Mouse (Mus musculus): ENCODE data around the gene Pycard. TPM values are rescaled to one million over a fixed set of nuclear protein-coding genes. Genes with fewer than 3 reads are reported as not detected.

Gene Pycard
- total and polyA plus RNA-seq, 2 experiments from 2014 or later = 10.7 to 12.7 TPM

- H3K4me3 ChIP-seq (ENCODE audit: low read length) = no peak overlapping the region
- no peak overlapping the region for H3K27ac ChIP-seq
- H3K4me2 ChIP-seq (ENCODE audit: low read depth, low read length) = no peak overlapping the region
- H3K9ac ChIP-seq (replicated peaks; ENCODE audit: low read length) = no peak overlapping the region
- 86% methylated on average over 4 of the region's 4 CpGs for WGBS
- no peak for ATAC-seq
- H3K9me3 ChIP-seq (ENCODE audit: low read length) = no peaks in the 10 kb centered on the region
- no peak for TF ChIP-seq CTCF (IDR thresholded peaks at IDR 0.05; ENCODE audit: low read depth)
- no peaks in the 10 kb centered on the region for H3K4me1 ChIP-seq (ENCODE audit: insufficient read depth, low read length)
- DNase-seq (ENCODE audit: low spot score) = no peak
- no peaks in the 10 kb centered on the region for H3K27me3 ChIP-seq (ENCODE audit: insufficient read depth, low read length)
- no peaks in the 10 kb centered on the region for H3K36me3 ChIP-seq (ENCODE audit: insufficient read depth, low read length)
These were observed 31.7 kb upstream of the Pycard start for GRCm38 (mm10) chr7:128025381-128025780.

- DNase-seq (ENCODE audit: low spot score) (no peak), ATAC-seq (no peak)
- H3K4me2 ChIP-seq (ENCODE audit: low read depth, low read length) = no peak overlapping the region
- no peaks in the 10 kb centered on the region for H3K36me3 ChIP-seq (ENCODE audit: insufficient read depth, low read length)
- no peaks in the 10 kb centered on the region for H3K4me1 ChIP-seq (ENCODE audit: insufficient read depth, low read length)
- 90% methylated on average over 4 of the region's 4 CpGs for WGBS
- H3K27me3 ChIP-seq (ENCODE audit: insufficient read depth, low read length) = no peaks in the 10 kb centered on the region
- H3K9me3 ChIP-seq (ENCODE audit: low read length) = no peaks in the 10 kb centered on the region
- no peak overlapping the region for H3K4me3 ChIP-seq (ENCODE audit: low read length)
- H3K27ac ChIP-seq = no peak overlapping the region
- H3K9ac ChIP-seq (replicated peaks; ENCODE audit: low read length) = no peak overlapping the region
- TF ChIP-seq CTCF (IDR thresholded peaks at IDR 0.05; ENCODE audit: low read depth) = no peak
These were observed 31.3 kb upstream of the Pycard start for GRCm38 (mm10) chr7:128024932-128025331.

- Histone ChIP-seq H3K4me1 (ENCODE audit: insufficient read depth, low read length) (no peaks in the 10 kb centered on the region), H3K4me3 (ENCODE audit: low read length) (no peak overlapping the region), H3K4me2 (ENCODE audit: low read depth, low read length) (no peak overlapping the region), H3K27me3 (ENCODE audit: insufficient read depth, low read length) (no peaks in the 10 kb centered on the region), H3K9me3 (ENCODE audit: low read length) (no peaks in the 10 kb centered on the region), H3K27ac (no peak overlapping the region), H3K36me3 (ENCODE audit: insufficient read depth, low read length) (no peaks in the 10 kb centered on the region), H3K9ac (replicated peaks; ENCODE audit: low read length) (no peak overlapping the region)
- TF ChIP-seq CTCF (IDR thresholded peaks at IDR 0.05; ENCODE audit: low read depth) = no peak
- ATAC-seq (no peak), DNase-seq (ENCODE audit: low spot score) (no peak)
- 94% methylated on average over 9 of the region's 9 CpGs for whole genome bisulfite sequencing
These were observed 30.7 kb upstream of the Pycard start for GRCm38 (mm10) chr7:128024364-128024763.

- Histone ChIP-seq H3K9ac (replicated peaks; ENCODE audit: low read length) (no peak overlapping the region), H3K4me2 (ENCODE audit: low read depth, low read length) (no peak overlapping the region), H3K27me3 (ENCODE audit: insufficient read depth, low read length) (no peaks in the 10 kb centered on the region), H3K9me3 (ENCODE audit: low read length) (no peaks in the 10 kb centered on the region), H3K36me3 (ENCODE audit: insufficient read depth, low read length) (no peaks in the 10 kb centered on the region), H3K4me3 (ENCODE audit: low read length) (no peak overlapping the region), H3K27ac (no peak overlapping the region), H3K4me1 (ENCODE audit: insufficient read depth, low read length) (no peaks in the 10 kb centered on the region)
- ATAC-seq = no peak
- DNase-seq (ENCODE audit: low spot score) = no peak
- no peak for TF ChIP-seq CTCF (IDR thresholded peaks at IDR 0.05; ENCODE audit: low read depth)
- WGBS = 92% methylated on average over 4 of the region's 4 CpGs
These were observed 29.9 kb upstream of the Pycard start for GRCm38 (mm10) chr7:128023565-128023964.

- WGBS = 66% methylated on average over 8 of the region's 8 CpGs
- peak; percentile 51 for TF ChIP-seq CTCF (IDR thresholded peaks at IDR 0.05; ENCODE audit: low read depth)
- no peak overlapping the region for H3K9ac ChIP-seq (replicated peaks; ENCODE audit: low read length)
- H3K4me3 ChIP-seq (ENCODE audit: low read length) = no peak overlapping the region
- H3K36me3 ChIP-seq (ENCODE audit: insufficient read depth, low read length) = no peaks in the 10 kb centered on the region
- no peak overlapping the region for H3K4me2 ChIP-seq (ENCODE audit: low read depth, low read length)
- H3K27ac ChIP-seq = no peak overlapping the region
- no peaks in the 10 kb centered on the region for H3K4me1 ChIP-seq (ENCODE audit: insufficient read depth, low read length)
- no peaks in the 10 kb centered on the region for H3K9me3 ChIP-seq (ENCODE audit: low read length)
- DNase-seq (ENCODE audit: low spot score) = no peak
- ATAC-seq = no peak
- H3K27me3 ChIP-seq (ENCODE audit: insufficient read depth, low read length) = no peaks in the 10 kb centered on the region
These were observed 29.3 kb upstream of the Pycard start for GRCm38 (mm10) chr7:128022974-128023373.

GRCm38 (mm10) chr7:128019187-128019586 lies 25.5 kb upstream of the Pycard start:
- H3K4me3 ChIP-seq (ENCODE audit: low read length) = no peak overlapping the region
- H3K9ac ChIP-seq (replicated peaks; ENCODE audit: low read length) = no peak overlapping the region
- 82% methylated on average over 2 of the region's 2 CpGs for WGBS
- ATAC-seq (no peak), DNase-seq (ENCODE audit: low spot score) (no peak)
- no peak for TF ChIP-seq CTCF (IDR thresholded peaks at IDR 0.05; ENCODE audit: low read depth)
- H3K36me3 ChIP-seq (ENCODE audit: insufficient read depth, low read length) = no peaks in the 10 kb centered on the region
- H3K4me1 ChIP-seq (ENCODE audit: insufficient read depth, low read length) = no peaks in the 10 kb centered on the region
- no peaks in the 10 kb centered on the region for H3K9me3 ChIP-seq (ENCODE audit: low read length)
- no peaks in the 10 kb centered on the region for H3K27me3 ChIP-seq (ENCODE audit: insufficient read depth, low read length)
- H3K4me2 ChIP-seq (ENCODE audit: low read depth, low read length) = no peak overlapping the region
- no peak overlapping the region for H3K27ac ChIP-seq

GRCm38 (mm10) chr7:128018275-128018674 lies 24.6 kb upstream of the Pycard start:
- Histone ChIP-seq H3K4me2 (ENCODE audit: low read depth, low read length) (no peak overlapping the region), H3K9me3 (ENCODE audit: low read length) (no peaks in the 10 kb centered on the region), H3K4me1 (ENCODE audit: insufficient read depth, low read length) (no peaks in the 10 kb centered on the region), H3K36me3 (ENCODE audit: insufficient read depth, low read length) (no peaks in the 10 kb centered on the region), H3K27me3 (ENCODE audit: insufficient read depth, low read length) (no peaks in the 10 kb centered on the region), H3K4me3 (ENCODE audit: low read length) (no peak overlapping the region), H3K27ac (no peak overlapping the region), H3K9ac (replicated peaks; ENCODE audit: low read length) (no peak overlapping the region)
- no peak for TF ChIP-seq CTCF (IDR thresholded peaks at IDR 0.05; ENCODE audit: low read depth)
- DNase-seq (ENCODE audit: low spot score) (no peak), ATAC-seq (no peak)
- 93% methylated on average over 3 of the region's 3 CpGs for WGBS
